Mouse (Mus musculus) embryonic facial prominence, embryonic 11.5 days (tissue): Measurements from ENCODE around the gene Pip4k2a. TPM values are rescaled to one million over a fixed set of nuclear protein-coding genes. Genes with fewer than 3 reads are reported as not detected.

Experiments used
- ATAC-seq: fragments of 200-750 bp; cut with Nextera tagmentation; replicated peaks from 2 replicates; pipeline ENCODE4 v1.8.0; 2017; ENCODE audit warnings: low read depth; ENCODE audit not compliant: insufficient number of reproducible peaks, low FRiP score, low TSS enrichment
- DNase-seq: peaks from one replicate; pipeline ENCODE4 v3.0.0-alpha.2; 2015; ENCODE audit warnings: low spot score
- H3K27ac ChIP-seq: fragments of 300-500 bp; sonication (generic); replicated peaks from 2 replicates; pipeline ENCODE4 v1.5.1; 2014; ENCODE audit warnings: mild to moderate bottlenecking, low read depth, low read length, control low read depth
- H3K27me3 ChIP-seq: fragments of 300-500 bp; sonication (generic); 2 replicates; pipeline ENCODE4 v1.6.1; 2014; ENCODE audit warnings: mild to moderate bottlenecking, low read length, moderate library complexity, mixed read lengths; ENCODE audit not compliant: control insufficient read depth, insufficient read depth
- H3K36me3 ChIP-seq: fragments of 300-500 bp; sonication (generic); replicated peaks from 2 replicates; pipeline ENCODE4 v1.6.1; 2014; ENCODE audit warnings: low read depth, mild to moderate bottlenecking, low read length, moderate library complexity, mixed read lengths; ENCODE audit not compliant: control insufficient read depth, insufficient read depth
- H3K4me1 ChIP-seq: fragments of 300-500 bp; sonication (generic); 2 replicates; pipeline ENCODE4 v1.6.1; 2014; ENCODE audit warnings: low read length, mixed read lengths; ENCODE audit not compliant: control insufficient read depth, insufficient read depth
- H3K4me2 ChIP-seq: fragments of 300-500 bp; sonication (generic); 2 replicates; pipeline ENCODE4 v1.6.1; 2014; ENCODE audit warnings: low read depth, mild to moderate bottlenecking, control low read depth, low read length, moderate library complexity
- H3K4me3 ChIP-seq: fragments of 300-500 bp; sonication (generic); 2 replicates; pipeline ENCODE4 v1.5.1; 2014; ENCODE audit warnings: low read depth, low read length, control low read depth
- H3K9ac ChIP-seq: fragments of 300-500 bp; sonication (generic); replicated peaks from 2 replicates; pipeline ENCODE4 v1.6.1; 2014; ENCODE audit warnings: mild to moderate bottlenecking, control low read depth, low read length
- H3K9me3 ChIP-seq: fragments of 300-500 bp; sonication (generic); replicated peaks from 2 replicates; pipeline ENCODE4 v1.6.1; 2016; ENCODE audit warnings: mild to moderate bottlenecking, low read length, inconsistent platforms, mixed read lengths; ENCODE audit not compliant: control insufficient read depth
- WGBS: fragments of 180-500 bp; shearing (Covaris S2); extraction: QIAGEN DNeasy Blood & Tissue Kit; methylation state at CpG from one replicate; pipeline ENCODE4 v1.1.7; 2014; 5-methylcytosine and 5-hydroxymethylcytosine counted together
- polyA plus RNA-seq: library from polyadenylated mRNA; unstranded; fragments of >200 nt; fragmentation: Nextera tagmentation; extraction: Ambion mirVana; gene quantifications from 2 replicates; pipeline ENCODE4 v1.2.1, GENCODE M21; 2014

The Pip4k2a gene
- polyA plus RNA-seq, 1 experiment from 2014 or later = 9.7 TPM

- 38% methylated on average over 8 of the region's 8 CpGs for WGBS
Observed at GRCm38 (mm10) chr2:18850657-18851056, 147.3 kb downstream of the Pip4k2a start.

GRCm38 (mm10) chr2:18848074-18848629 lies 149.8 kb downstream of the Pip4k2a start:
- Histone ChIP-seq H3K9me3 (no peaks in the 10 kb centered on the region), H3K27me3 (no peaks in the 10 kb centered on the region), H3K36me3 (no peaks in the 10 kb centered on the region), H3K9ac (no peak overlapping the region), H3K4me2 (no peak overlapping the region), H3K4me1 (no peaks in the 10 kb centered on the region), H3K27ac (no peak overlapping the region), H3K4me3 (no peak overlapping the region)
- WGBS = 89% methylated on average over 5 of the region's 5 CpGs
- ATAC-seq (no peak), DNase-seq (no peak)

More at GRCm38 (mm10) chr2:18850657-18851056, 147.3 kb downstream of the Pip4k2a start:
- no peaks in the 10 kb centered on the region for H3K27me3 ChIP-seq
- H3K4me1 ChIP-seq = no peaks in the 10 kb centered on the region
- H3K4me3 ChIP-seq = no peak overlapping the region
- H3K36me3 ChIP-seq = no peaks in the 10 kb centered on the region
- H3K9me3 ChIP-seq = no peaks in the 10 kb centered on the region
- DNase-seq (peak; percentile 6), ATAC-seq (no peak)
- no peak overlapping the region for H3K4me2 ChIP-seq
- H3K27ac ChIP-seq = no peak overlapping the region
- no peak overlapping the region for H3K9ac ChIP-seq

- H3K4me2 ChIP-seq = no peak overlapping the region
- no peak overlapping the region for H3K4me3 ChIP-seq
- peak; percentile 37 for DNase-seq
- 73% methylated on average over 6 of the region's 6 CpGs for WGBS
- no peaks in the 10 kb centered on the region for H3K9me3 ChIP-seq
- no peaks in the 10 kb centered on the region for H3K27me3 ChIP-seq
- H3K27ac ChIP-seq = no peak overlapping the region
- H3K4me1 ChIP-seq = no peaks in the 10 kb centered on the region
- H3K9ac ChIP-seq = no peak overlapping the region
- H3K36me3 ChIP-seq = no peaks in the 10 kb centered on the region
- no peak; the same call in 1 of the 2 replicates for ATAC-seq
Observed at GRCm38 (mm10) chr2:18842527-18842926, 155.4 kb downstream of the Pip4k2a start.

- WGBS = 90% methylated on average over 8 of the region's 8 CpGs
- Histone ChIP-seq H3K36me3 (no peaks in the 10 kb centered on the region), H3K9ac (no peak overlapping the region), H3K4me1 (no peaks in the 10 kb centered on the region), H3K9me3 (no peaks in the 10 kb centered on the region), H3K4me2 (no peak overlapping the region), H3K27me3 (no peaks in the 10 kb centered on the region), H3K4me3 (no peak overlapping the region), H3K27ac (no peak overlapping the region)
- no peak for ATAC-seq
- no peak for DNase-seq
Observed at GRCm38 (mm10) chr2:18841051-18841450, 156.9 kb downstream of the Pip4k2a start.

GRCm38 (mm10) chr2:18839532-18839931 lies 158.4 kb downstream of the Pip4k2a start:
- H3K27ac ChIP-seq = no peak overlapping the region
- no peaks in the 10 kb centered on the region for H3K27me3 ChIP-seq
- DNase-seq (no peak), ATAC-seq (no peak)
- 86% methylated on average over 4 of the region's 4 CpGs for WGBS
- H3K36me3 ChIP-seq = no peaks in the 10 kb centered on the region
- H3K9ac ChIP-seq = no peak overlapping the region
- no peak overlapping the region for H3K4me3 ChIP-seq
- H3K4me2 ChIP-seq = no peak overlapping the region
- no peaks in the 10 kb centered on the region for H3K9me3 ChIP-seq
- no peaks in the 10 kb centered on the region for H3K4me1 ChIP-seq

GRCm38 (mm10) chr2:18835266-18835908 lies 162.5 kb downstream of the Pip4k2a start:
- no peaks in the 10 kb centered on the region for H3K9me3 ChIP-seq
- no peak for ATAC-seq
- no peak overlapping the region for H3K4me3 ChIP-seq
- no peak overlapping the region for H3K27ac ChIP-seq
- WGBS = 92% methylated on average over 12 of the region's 12 CpGs
- H3K27me3 ChIP-seq = no peaks in the 10 kb centered on the region
- H3K36me3 ChIP-seq = no peaks in the 10 kb centered on the region
- no peak for DNase-seq
- no peak overlapping the region for H3K9ac ChIP-seq
- no peak overlapping the region for H3K4me2 ChIP-seq
- H3K4me1 ChIP-seq = no peaks in the 10 kb centered on the region

GRCm38 (mm10) chr2:18833024-18833590 lies 164.8 kb downstream of the Pip4k2a start:
- no peaks in the 10 kb centered on the region for H3K9me3 ChIP-seq
- ATAC-seq = no peak
- H3K9ac ChIP-seq = no peak overlapping the region
- H3K27ac ChIP-seq = no peak overlapping the region
- H3K4me3 ChIP-seq = no peak overlapping the region
- H3K4me1 ChIP-seq = no peaks in the 10 kb centered on the region
- H3K4me2 ChIP-seq = no peak overlapping the region
- WGBS = 88% methylated on average over 9 of the region's 9 CpGs
- no peaks in the 10 kb centered on the region for H3K27me3 ChIP-seq
- DNase-seq = no peak
- no peaks in the 10 kb centered on the region for H3K36me3 ChIP-seq

GRCm38 (mm10) chr2:18831031-18831774 lies 166.7 kb downstream of the Pip4k2a start:
- Histone ChIP-seq H3K27me3 (no peaks in the 10 kb centered on the region), H3K4me3 (no peak overlapping the region), H3K27ac (no peak overlapping the region), H3K4me2 (no peak overlapping the region), H3K36me3 (no peaks in the 10 kb centered on the region), H3K9me3 (no peaks in the 10 kb centered on the region), H3K9ac (no peak overlapping the region), H3K4me1 (no peaks in the 10 kb centered on the region)
- ATAC-seq = no peak
- WGBS = 70% methylated on average over 6 of the region's 6 CpGs
- DNase-seq = no peak
